Mouse (Mus musculus): ENCODE results near the gene Hist1h3c. TPM values are rescaled to one million over a fixed set of nuclear protein-coding genes. Genes with fewer than 3 reads are reported as not detected.

The Hist1h3c gene
- total and polyA plus RNA-seq, 3 experiments = 8.6 to 759 (median 437) TPM

DNA sequence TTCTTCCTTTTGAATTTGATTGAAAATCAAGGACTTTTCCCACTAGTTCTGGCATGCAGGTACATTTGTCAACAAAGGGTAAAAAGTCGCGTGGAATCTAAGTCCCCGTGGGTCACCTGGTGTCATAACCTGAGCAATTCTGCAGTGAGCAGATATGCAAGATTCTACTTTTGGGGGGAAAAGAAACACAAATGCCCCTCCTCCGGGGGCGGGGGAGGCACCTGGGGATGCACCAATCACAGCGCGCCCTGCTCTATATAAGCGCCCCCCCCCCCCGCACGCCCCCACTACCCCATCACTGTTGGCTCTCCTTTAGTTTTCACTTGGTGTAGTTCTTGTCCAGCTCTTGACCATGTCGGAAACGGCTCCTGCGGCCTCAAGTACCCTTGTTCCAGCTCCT, 49.9 kb downstream of the Hist1h3c start, which contains the start of gene Hist1h1t:
TSS of gene Hist1h1t (plus strand) at position 301 of the 400 bp plus-strand sequence.
- DNase-seq (ENCODE audit: low spot score) = no peak
- no peaks in the 10 kb centered on the region for H3K9me3 ChIP-seq (replicated peaks)
- ATAC-seq (ENCODE audit: extremely low read depth, insufficient number of reproducible peaks, low FRiP score, poor library complexity, severe bottlenecking) = no peak
- TF ChIP-seq GATA1 (IDR thresholded peaks at IDR 0.05; ENCODE audit: borderline replicate concordance, low read length) (no peak), GATA2 (IDR thresholded peaks at IDR 0.05; ENCODE audit: borderline replicate concordance, low read depth, low read length) (no peak)
- peaks cover 2% of the 10 kb centered on the region for H3K36me3 ChIP-seq (replicated peaks)
- peaks cover 24% of the 10 kb centered on the region for H3K4me1 ChIP-seq (ENCODE audit: insufficient read depth, low read depth, low read length)
- no peak within 1 kb of the TSS; the same call in 1 of the 2 replicates for H3K4me3 ChIP-seq (ENCODE audit: low read depth, low read length)
- H3K27me3 ChIP-seq (ENCODE audit: insufficient read depth, low read length) = no peaks in the 10 kb centered on the region

Other genes with a start within 250 kb of the Hist1h3c start
Only the 20 nearest of the 37 such genes appear.
- 2,252 and 2,609 TPM in 2 replicates for gene Hist1h4d, start 164.0 kb downstream of the Hist1h3c start, total RNA-seq (2014; fragmentation: Nextera tagmentation)
- gene Hist1h4d, start 164.0 kb downstream of the Hist1h3c start, total RNA-seq (2017) = 1,080 and 1,131 TPM in 2 replicates
- gene Hist1h4d, start 164.0 kb downstream of the Hist1h3c start, polyA plus RNA-seq (2012) = 14.6 and 40.1 TPM in 2 replicates
- gene Hist1h2be, start 124.5 kb downstream of the Hist1h3c start, total RNA-seq (2014; fragmentation: Nextera tagmentation) = 27.7 and 30.2 TPM in 2 replicates
- 110 and 153 TPM in 2 replicates for gene Hist1h2be, start 124.5 kb downstream of the Hist1h3c start, total RNA-seq (2017)
- gene Hist1h2be, start 124.5 kb downstream of the Hist1h3c start, polyA plus RNA-seq (2012) = 0.56 and 3.5 TPM in 2 replicates
- 1,109 and 1,273 TPM in 2 replicates for gene Hist1h1e, start 123.0 kb downstream of the Hist1h3c start, total RNA-seq (2014; fragmentation: Nextera tagmentation)
- gene Hist1h1e, start 123.0 kb downstream of the Hist1h3c start, total RNA-seq (2017) = 215 and 254 TPM in 2 replicates
- gene Hist1h1e, start 123.0 kb downstream of the Hist1h3c start, polyA plus RNA-seq (2012) = 4.0 and 18.2 TPM in 2 replicates
- 5.1 and 6.4 TPM in 2 replicates for gene Hist1h2ac, start 61.7 kb downstream of the Hist1h3c start, total RNA-seq (2014; fragmentation: Nextera tagmentation)
- gene Hist1h2ac, start 61.7 kb downstream of the Hist1h3c start, total RNA-seq (2017) = 54.4 and 93.5 TPM in 2 replicates
- gene Hist1h2ac, start 61.7 kb downstream of the Hist1h3c start, polyA plus RNA-seq (2012) = 1.1 and 3.8 TPM in 2 replicates
- gene Hist1h2bc, start 61.4 kb downstream of the Hist1h3c start, total RNA-seq (2014; fragmentation: Nextera tagmentation) = 62.5 and 102 TPM in 2 replicates
- gene Hist1h2bc, start 61.4 kb downstream of the Hist1h3c start, total RNA-seq (2017) = 387 and 479 TPM in 2 replicates
- gene Hist1h2bc, start 61.4 kb downstream of the Hist1h3c start, polyA plus RNA-seq (2012) = 8.5 and 11.3 TPM in 2 replicates
- gene Hist1h1t, start 49.8 kb downstream of the Hist1h3c start, total RNA-seq (2014; fragmentation: Nextera tagmentation) = not detected in 2 replicates
- 0.16 and 0.29 TPM in 2 replicates for gene Hist1h1t, start 49.8 kb downstream of the Hist1h3c start, total RNA-seq (2017)
- gene Hist1h1t, start 49.8 kb downstream of the Hist1h3c start, polyA plus RNA-seq (2012) = not detected in 2 replicates
- 89.9 and 123 TPM in 2 replicates for gene Hist1h4c, start 47.1 kb downstream of the Hist1h3c start, total RNA-seq (2014; fragmentation: Nextera tagmentation)
- gene Hist1h4c, start 47.1 kb downstream of the Hist1h3c start, total RNA-seq (2017) = 238 and 240 TPM in 2 replicates
- 2.2 and 9.8 TPM in 2 replicates for gene Hist1h4c, start 47.1 kb downstream of the Hist1h3c start, polyA plus RNA-seq (2012)
- gene Hfe, start 34.7 kb downstream of the Hist1h3c start, total RNA-seq (2014; fragmentation: Nextera tagmentation) = not detected in 2 replicates
- gene Hfe, start 34.7 kb downstream of the Hist1h3c start, total RNA-seq (2017) = 0.16 TPM in 1 of 2 replicates, not detected in the other
- gene Hfe, start 34.7 kb downstream of the Hist1h3c start, polyA plus RNA-seq (2012) = not detected in 2 replicates
- gene Hist1h1c, start 6.8 kb downstream of the Hist1h3c start, total RNA-seq (2014; fragmentation: Nextera tagmentation) = 471 and 514 TPM in 2 replicates
- 589 and 623 TPM in 2 replicates for gene Hist1h1c, start 6.8 kb downstream of the Hist1h3c start, total RNA-seq (2017)
- 10.5 and 25.6 TPM in 2 replicates for gene Hist1h1c, start 6.8 kb downstream of the Hist1h3c start, polyA plus RNA-seq (2012)
- 444 and 466 TPM in 2 replicates for gene Hist1h2bb, start 1.1 kb upstream of the Hist1h3c start, total RNA-seq (2014; fragmentation: Nextera tagmentation)
- 1,704 and 1,978 TPM in 2 replicates for gene Hist1h2bb, start 1.1 kb upstream of the Hist1h3c start, total RNA-seq (2017)
- gene Hist1h2bb, start 1.1 kb upstream of the Hist1h3c start, polyA plus RNA-seq (2012) = 4.3 and 32.5 TPM in 2 replicates
- 535 and 541 TPM in 2 replicates for gene Hist1h2ab, start 5.5 kb upstream of the Hist1h3c start, total RNA-seq (2014; fragmentation: Nextera tagmentation)
- 1,062 and 1,423 TPM in 2 replicates for gene Hist1h2ab, start 5.5 kb upstream of the Hist1h3c start, total RNA-seq (2017)
- 24.2 and 62.4 TPM in 2 replicates for gene Hist1h2ab, start 5.5 kb upstream of the Hist1h3c start, polyA plus RNA-seq (2012)
- gene Hist1h3b, start 6.7 kb upstream of the Hist1h3c start, total RNA-seq (2014; fragmentation: Nextera tagmentation) = 745 and 817 TPM in 2 replicates
- gene Hist1h3b, start 6.7 kb upstream of the Hist1h3c start, total RNA-seq (2017) = 955 and 1,281 TPM in 2 replicates
- 5.7 and 22.8 TPM in 2 replicates for gene Hist1h3b, start 6.7 kb upstream of the Hist1h3c start, polyA plus RNA-seq (2012)
- gene Hist1h4b, start 11.4 kb upstream of the Hist1h3c start, total RNA-seq (2014; fragmentation: Nextera tagmentation) = 272 and 301 TPM in 2 replicates
- 2,655 and 2,848 TPM in 2 replicates for gene Hist1h4b, start 11.4 kb upstream of the Hist1h3c start, total RNA-seq (2017)
- 6.6 and 21.7 TPM in 2 replicates for gene Hist1h4b, start 11.4 kb upstream of the Hist1h3c start, polyA plus RNA-seq (2012)
- 408 and 465 TPM in 2 replicates for gene Hist1h4a, start 15.6 kb upstream of the Hist1h3c start, total RNA-seq (2014; fragmentation: Nextera tagmentation)
- gene Hist1h4a, start 15.6 kb upstream of the Hist1h3c start, total RNA-seq (2017) = 867 and 973 TPM in 2 replicates
- 12.0 and 53.5 TPM in 2 replicates for gene Hist1h4a, start 15.6 kb upstream of the Hist1h3c start, polyA plus RNA-seq (2012)
- 261 and 263 TPM in 2 replicates for gene Hist1h3a, start 16.8 kb upstream of the Hist1h3c start, total RNA-seq (2014; fragmentation: Nextera tagmentation)
- gene Hist1h3a, start 16.8 kb upstream of the Hist1h3c start, total RNA-seq (2017) = 139 and 203 TPM in 2 replicates
- 5.3 and 8.2 TPM in 2 replicates for gene Hist1h3a, start 16.8 kb upstream of the Hist1h3c start, polyA plus RNA-seq (2012)
- gene Hist1h1a, start 18.1 kb upstream of the Hist1h3c start, total RNA-seq (2014; fragmentation: Nextera tagmentation) = 351 and 375 TPM in 2 replicates
- 1,895 and 1,917 TPM in 2 replicates for gene Hist1h1a, start 18.1 kb upstream of the Hist1h3c start, total RNA-seq (2017)
- gene Hist1h1a, start 18.1 kb upstream of the Hist1h3c start, polyA plus RNA-seq (2012) = 0.90 and 1.9 TPM in 2 replicates
- not detected in 2 replicates for gene Trim38, start 24.3 kb upstream of the Hist1h3c start, total RNA-seq (2014; fragmentation: Nextera tagmentation)
- gene Trim38, start 24.3 kb upstream of the Hist1h3c start, total RNA-seq (2017) = 0.27 TPM in 1 of 2 replicates, not detected in the other
- not detected in 2 replicates for gene Trim38, start 24.3 kb upstream of the Hist1h3c start, polyA plus RNA-seq (2012)
- not detected in 2 replicates for gene Slc17a2, start 61.4 kb upstream of the Hist1h3c start, total RNA-seq (2014; fragmentation: Nextera tagmentation)
- 0.06 and 0.11 TPM in 2 replicates for gene Slc17a2, start 61.4 kb upstream of the Hist1h3c start, total RNA-seq (2017)
- gene Slc17a2, start 61.4 kb upstream of the Hist1h3c start, polyA plus RNA-seq (2012) = not detected in 2 replicates
- gene Slc17a3, start 93.8 kb upstream of the Hist1h3c start, total RNA-seq (2014; fragmentation: Nextera tagmentation) = not detected in 2 replicates
- gene Slc17a3, start 93.8 kb upstream of the Hist1h3c start, total RNA-seq (2017) = 0.06 and 0.22 TPM in 2 replicates
- gene Slc17a3, start 93.8 kb upstream of the Hist1h3c start, polyA plus RNA-seq (2012) = not detected in 2 replicates
- gene Slc17a1, start 122.1 kb upstream of the Hist1h3c start, total RNA-seq (2014; fragmentation: Nextera tagmentation) = not detected in 2 replicates
- 0.82 and 1.1 TPM in 2 replicates for gene Slc17a1, start 122.1 kb upstream of the Hist1h3c start, total RNA-seq (2017)
- not detected in 2 replicates for gene Slc17a1, start 122.1 kb upstream of the Hist1h3c start, polyA plus RNA-seq (2012)